Mouse (Mus musculus) C2C12 (cell line): ENCODE measurements around the gene Tmed10. TPM values are rescaled to one million over a fixed set of nuclear protein-coding genes. Genes with fewer than 3 reads are reported as not detected.

ENCODE experiments used
- H3K27me3 ChIP-seq: one replicate; pipeline ENCODE4 v1.6.1; 2011; ENCODE audit not compliant: control insufficient read depth, insufficient read depth, insufficient read length
- H3K36me3 ChIP-seq: one replicate; pipeline ENCODE4 v1.6.1; 2011; ENCODE audit not compliant: control insufficient read depth, insufficient read depth
- H3K4me3 ChIP-seq: one replicate; pipeline ENCODE4 v1.5.1; 2011; ENCODE audit warnings: mild to moderate bottlenecking, control low read depth; ENCODE audit not compliant: poor library complexity, insufficient read depth, severe bottlenecking
- H3K79me2 ChIP-seq: one replicate; pipeline ENCODE4 v1.6.1; 2011; ENCODE audit not compliant: control insufficient read depth, insufficient read depth
- H3K79me3 ChIP-seq: one replicate; pipeline ENCODE4 v1.6.1; 2011; ENCODE audit warnings: low read depth, control low read depth
- H3ac ChIP-seq: one replicate; pipeline ENCODE3; 2011; ENCODE audit warnings: low read depth; ENCODE audit not compliant: control insufficient read depth, insufficient read length
- CEBPB ChIP-seq: IDR thresholded peaks from one replicate; pipeline ENCODE4 v1.6.1; 2011; ENCODE audit warnings: low read depth, mild to moderate bottlenecking, control low read depth, moderate library complexity
- CTCF ChIP-seq: IDR thresholded peaks from one replicate; pipeline ENCODE4 v1.5.1; 2011; ENCODE audit not compliant: control insufficient read depth, insufficient read depth, insufficient read length
- FOSL1 ChIP-seq: IDR thresholded peaks from one replicate; pipeline ENCODE4 v1.8.0; 2011; ENCODE audit warnings: mild to moderate bottlenecking, low read length; ENCODE audit not compliant: poor library complexity, insufficient read depth, severe bottlenecking
- MAX ChIP-seq: IDR thresholded peaks from one replicate; pipeline ENCODE4 v1.6.1; 2011; ENCODE audit warnings: mild to moderate bottlenecking, control low read depth
- MYOD1 ChIP-seq: IDR thresholded peaks from one replicate; pipeline ENCODE4 v1.6.1; 2011; ENCODE audit warnings: low read depth; ENCODE audit not compliant: control insufficient read depth, insufficient read length
- MYOG ChIP-seq: IDR thresholded peaks from one replicate; pipeline ENCODE4 v1.6.1; 2011; ENCODE audit not compliant: control insufficient read depth, insufficient read length; ENCODE audit errors: extremely low read depth
- USF1 ChIP-seq: IDR thresholded peaks from one replicate; pipeline ENCODE4 v1.6.1; 2011; ENCODE audit warnings: low read depth, mild to moderate bottlenecking, control low read depth, moderate library complexity
- polyA plus RNA-seq: library from polyadenylated mRNA; unstranded; fragments of >200 nt; fragmentation: generic; extraction: Trizol; gene quantifications from one replicate; pipeline ENCODE4 v1.2.1, GENCODE M21; 2012; ENCODE audit warnings: missing spikeins

Gene Tmed10
- polyA plus RNA-seq, 1 experiment: 174 TPM

DNA sequence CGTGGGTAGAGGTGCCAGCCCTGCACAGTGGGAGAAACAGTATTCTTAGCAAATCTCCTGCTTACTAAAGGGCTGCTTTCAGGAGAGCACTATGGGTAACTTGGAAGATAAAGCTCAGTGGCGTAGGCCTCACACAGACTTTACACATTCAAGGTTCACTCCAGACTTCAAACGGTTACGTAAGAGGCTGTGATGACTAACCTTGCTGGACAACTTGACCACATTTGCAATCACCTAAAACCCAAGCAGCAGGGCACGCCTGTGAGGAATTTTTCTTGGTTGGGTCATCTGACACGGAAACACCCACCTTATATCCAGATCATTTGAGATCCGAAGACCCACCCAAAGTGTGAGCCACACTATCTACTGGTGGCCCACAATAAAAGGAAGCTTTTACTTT is 44.5 kb downstream of the Tmed10 start:
- H3K79me3 ChIP-seq: no peaks in the 10 kb centered on the region

DNA sequence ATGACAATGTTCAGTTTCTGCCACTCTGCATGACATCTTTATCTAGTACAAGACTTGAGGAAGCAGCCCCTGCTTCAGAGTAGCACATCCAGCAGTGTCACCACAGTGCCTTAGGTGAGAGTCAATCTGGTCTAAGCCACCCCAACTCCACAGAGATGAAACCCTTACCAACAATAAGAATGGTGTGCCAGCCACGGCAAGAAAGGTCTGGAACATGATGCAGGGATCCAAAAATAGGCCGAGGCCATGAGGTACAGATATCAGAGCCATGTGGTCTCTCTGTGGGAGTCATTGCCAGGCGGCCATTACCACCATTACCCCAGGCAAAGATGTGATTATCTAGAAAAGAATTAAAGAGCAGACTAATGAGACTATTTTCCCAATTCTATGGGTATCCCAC is 66.0 kb downstream of the Tmed10 start:
- no peak overlapping the region for H3K4me3 ChIP-seq
- peaks cover 80% of the 10 kb centered on the region for H3K36me3 ChIP-seq

More for the DNA sequence above, 44.5 kb downstream of the Tmed10 start:
- no peak for TF ChIP-seq CTCF
- TF ChIP-seq MYOD1: no peak
- no peak for TF ChIP-seq MYOG
- peak; percentile 88 for TF ChIP-seq CEBPB
- TF ChIP-seq FOSL1: peak; percentile 8
- no peak for TF ChIP-seq USF1
- no peak for TF ChIP-seq MAX
- Histone ChIP-seq H3K36me3 (peaks cover 90% of the 10 kb centered on the region), H3ac (no peak overlapping the region), H3K79me2 (no peaks in the 10 kb centered on the region), H3K27me3 (no peaks in the 10 kb centered on the region), H3K4me3 (no peak overlapping the region)

DNA sequence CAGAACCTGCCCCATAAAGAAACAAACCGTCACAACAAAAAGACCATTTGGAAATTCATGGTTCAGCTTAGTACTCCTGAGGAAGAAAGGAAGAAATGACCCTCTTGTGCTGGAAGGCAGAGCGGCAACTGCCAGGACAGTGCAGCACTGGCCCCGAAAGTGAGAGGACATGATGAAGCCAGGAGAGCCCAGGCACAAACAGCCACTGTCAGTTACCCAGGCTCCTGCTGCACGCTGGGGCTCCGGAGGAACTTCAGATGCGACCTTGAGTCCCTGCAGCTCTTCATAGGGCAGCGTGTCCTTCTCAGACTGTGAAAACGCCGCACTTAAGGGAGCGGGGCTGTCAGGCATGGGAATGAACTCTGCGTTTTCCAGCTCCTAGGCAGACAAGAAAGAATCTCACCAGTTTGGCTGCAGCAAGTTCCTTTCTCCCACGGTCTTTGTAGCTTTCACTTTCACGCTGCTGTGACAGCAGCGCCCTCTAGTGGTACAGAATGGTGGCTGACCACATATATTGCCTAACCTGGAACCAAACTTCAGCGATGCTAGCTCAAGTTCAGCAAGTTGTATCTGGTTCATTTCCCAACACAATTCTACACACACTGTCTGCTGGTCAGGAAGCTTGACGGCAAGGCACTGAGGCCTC is 69.3 kb downstream of the Tmed10 start:
- TF ChIP-seq MAX (no peak), USF1 (no peak), MYOG (no peak), FOSL1 (no peak), CEBPB (peak; percentile 83), MYOD1 (no peak), CTCF (peak; percentile 73)
- H3K4me3 ChIP-seq: no peak overlapping the region
- no peaks in the 10 kb centered on the region for H3K79me3 ChIP-seq
- H3K27me3 ChIP-seq: no peaks in the 10 kb centered on the region
- H3ac ChIP-seq: peak overlapping the region; percentile 26
- no peaks in the 10 kb centered on the region for H3K79me2 ChIP-seq
- H3K36me3 ChIP-seq: peaks cover 82% of the 10 kb centered on the region

More for the DNA sequence above, 66.0 kb downstream of the Tmed10 start:
- no peak for TF ChIP-seq CEBPB
- no peak for TF ChIP-seq MYOG
- TF ChIP-seq CTCF: no peak
- TF ChIP-seq FOSL1: no peak
- no peak for TF ChIP-seq MAX
- TF ChIP-seq MYOD1: no peak
- TF ChIP-seq USF1: no peak
- Histone ChIP-seq H3K27me3 (no peaks in the 10 kb centered on the region), H3K79me2 (no peaks in the 10 kb centered on the region), H3ac (no peak overlapping the region), H3K79me3 (no peaks in the 10 kb centered on the region)

DNA sequence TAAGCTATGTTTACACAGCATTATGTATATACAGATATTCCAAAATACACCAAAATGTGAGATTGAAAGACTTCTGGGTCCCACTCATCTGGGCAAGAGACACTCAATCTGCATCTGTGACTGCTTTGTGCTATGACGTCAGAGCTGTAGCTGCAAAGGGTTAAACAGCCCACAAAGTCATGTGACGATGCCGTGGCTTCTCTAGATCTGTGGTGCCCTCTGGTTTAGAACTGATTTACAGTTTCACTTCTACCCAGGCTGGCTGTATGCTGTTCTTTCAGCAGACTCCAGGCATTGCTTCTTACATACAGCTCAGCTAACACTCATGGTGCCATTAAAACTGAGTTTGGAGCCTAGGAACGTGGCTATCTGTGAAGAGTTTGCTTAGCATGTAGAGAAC is 69.9 kb downstream of the Tmed10 start:
- no peaks in the 10 kb centered on the region for H3K79me3 ChIP-seq
- peaks cover 80% of the 10 kb centered on the region for H3K36me3 ChIP-seq
- no peaks in the 10 kb centered on the region for H3K79me2 ChIP-seq
- no peaks in the 10 kb centered on the region for H3K27me3 ChIP-seq
- no peak for TF ChIP-seq CEBPB
- TF ChIP-seq MAX: no peak
- TF ChIP-seq USF1: peak; percentile 81
- TF ChIP-seq MYOG: no peak
- TF ChIP-seq FOSL1: no peak
- no peak for TF ChIP-seq MYOD1
- no peak for TF ChIP-seq CTCF
- H3K4me3 ChIP-seq: no peak overlapping the region
- no peak overlapping the region for H3ac ChIP-seq

DNA sequence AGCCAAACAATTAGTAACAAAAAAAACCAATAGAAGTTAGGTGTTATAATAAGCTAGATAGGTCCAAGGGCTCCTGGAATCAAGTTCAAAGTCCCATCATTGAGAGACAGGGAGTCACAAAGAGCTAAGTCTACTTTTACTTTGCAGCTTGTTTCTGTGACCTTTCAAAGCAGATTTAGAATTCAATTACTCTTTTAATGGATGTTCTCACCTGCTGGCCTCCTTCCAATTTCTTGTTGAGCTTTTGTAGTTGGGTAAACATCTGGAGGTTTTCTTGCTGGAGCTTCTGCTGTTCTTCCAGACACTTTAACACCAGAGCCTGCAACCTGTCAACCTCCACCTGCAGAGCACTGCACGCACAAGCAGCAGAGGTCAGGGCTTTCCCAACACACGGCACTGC is 71.4 kb downstream of the Tmed10 start:
- Histone ChIP-seq H3K79me3 (no peaks in the 10 kb centered on the region), H3K4me3 (no peak overlapping the region), H3K27me3 (no peaks in the 10 kb centered on the region), H3K36me3 (peaks cover 75% of the 10 kb centered on the region), H3ac (no peak overlapping the region), H3K79me2 (no peaks in the 10 kb centered on the region)
- TF ChIP-seq MYOD1 (no peak), MYOG (no peak), CTCF (no peak), FOSL1 (no peak), USF1 (no peak), MAX (no peak), CEBPB (no peak)
